Mouse (Mus musculus) kidney, postnatal 0 days (tissue): ENCODE measurements around the gene Ssh2. TPM values are rescaled to one million over a fixed set of nuclear protein-coding genes. Genes with fewer than 3 reads are reported as not detected.
A peak's percentile ranks its signal among the peaks of the same experiment; 100 is the strongest.

ENCODE experiments used
- ATAC-seq: fragments of 200-750 bp; cut with Nextera tagmentation; replicated peaks from 2 replicates; pipeline ENCODE4 v1.8.0; 2017; ENCODE audit warnings: low read depth, moderate number of reproducible peaks, moderate TSS enrichment, moderate library complexity; ENCODE audit not compliant: low FRiP score
- DNase-seq: peaks from one replicate; pipeline ENCODE4 v3.0.0-alpha.2; 2016; ENCODE audit warnings: low spot score
- H3K27ac ChIP-seq: fragments of 300-500 bp; sonication (generic); 2 replicates; pipeline ENCODE4 v1.5.1; 2014; ENCODE audit warnings: mild to moderate bottlenecking
- H3K27me3 ChIP-seq: fragments of 300-500 bp; sonication (generic); 2 replicates; pipeline ENCODE4 v1.6.1; 2014; ENCODE audit warnings: low read length, mixed read lengths; ENCODE audit not compliant: insufficient read depth
- H3K36me3 ChIP-seq: fragments of 300-500 bp; sonication (generic); 2 replicates; pipeline ENCODE4 v1.6.1; 2014; ENCODE audit warnings: low read length, mixed read lengths; ENCODE audit not compliant: insufficient read depth
- H3K4me1 ChIP-seq: fragments of 300-500 bp; sonication (generic); replicated peaks from 2 replicates; pipeline ENCODE4 v1.6.1; 2014; ENCODE audit warnings: antibody characterized with exemption, low read length, mixed read lengths; ENCODE audit not compliant: insufficient read depth
- H3K4me2 ChIP-seq: fragments of 300-500 bp; sonication (generic); 2 replicates; pipeline ENCODE4 v1.6.1; 2014; ENCODE audit warnings: mild to moderate bottlenecking, low read length, moderate library complexity, mixed read lengths
- H3K4me3 ChIP-seq: fragments of 300-500 bp; sonication (generic); replicated peaks from 2 replicates; pipeline ENCODE4 v1.5.1; 2014; ENCODE audit warnings: low read depth, low read length
- H3K9ac ChIP-seq: fragments of 300-500 bp; sonication (generic); 2 replicates; pipeline ENCODE4 v1.6.1; 2014; ENCODE audit warnings: low read depth, low read length
- H3K9me3 ChIP-seq: fragments of 300-500 bp; sonication (generic); replicated peaks from 2 replicates; pipeline ENCODE4 v1.6.1; 2016; ENCODE audit warnings: low read length, inconsistent platforms, mixed read lengths
- CTCF ChIP-seq: IDR thresholded peaks from 2 replicates; pipeline ENCODE4 v1.5.1; 2016; ENCODE audit warnings: antibody characterized with exemption, low read depth, mild to moderate bottlenecking, moderate library complexity
- WGBS: fragments of 180-500 bp; shearing (Covaris S2); extraction: QIAGEN DNeasy Blood & Tissue Kit; methylation state at CpG from one replicate; pipeline ENCODE4 v1.1.7; 2014; 5-methylcytosine and 5-hydroxymethylcytosine counted together
- polyA plus RNA-seq: library from polyadenylated mRNA; unstranded; fragments of >200 nt; fragmentation: Nextera tagmentation; extraction: Ambion mirVana; gene quantifications from 2 replicates; pipeline ENCODE4 v1.2.1, GENCODE M21; 2015

Ssh2 gene
- polyA plus RNA-seq, 1 experiment from 2014 or later = 3.9 TPM

DNA sequence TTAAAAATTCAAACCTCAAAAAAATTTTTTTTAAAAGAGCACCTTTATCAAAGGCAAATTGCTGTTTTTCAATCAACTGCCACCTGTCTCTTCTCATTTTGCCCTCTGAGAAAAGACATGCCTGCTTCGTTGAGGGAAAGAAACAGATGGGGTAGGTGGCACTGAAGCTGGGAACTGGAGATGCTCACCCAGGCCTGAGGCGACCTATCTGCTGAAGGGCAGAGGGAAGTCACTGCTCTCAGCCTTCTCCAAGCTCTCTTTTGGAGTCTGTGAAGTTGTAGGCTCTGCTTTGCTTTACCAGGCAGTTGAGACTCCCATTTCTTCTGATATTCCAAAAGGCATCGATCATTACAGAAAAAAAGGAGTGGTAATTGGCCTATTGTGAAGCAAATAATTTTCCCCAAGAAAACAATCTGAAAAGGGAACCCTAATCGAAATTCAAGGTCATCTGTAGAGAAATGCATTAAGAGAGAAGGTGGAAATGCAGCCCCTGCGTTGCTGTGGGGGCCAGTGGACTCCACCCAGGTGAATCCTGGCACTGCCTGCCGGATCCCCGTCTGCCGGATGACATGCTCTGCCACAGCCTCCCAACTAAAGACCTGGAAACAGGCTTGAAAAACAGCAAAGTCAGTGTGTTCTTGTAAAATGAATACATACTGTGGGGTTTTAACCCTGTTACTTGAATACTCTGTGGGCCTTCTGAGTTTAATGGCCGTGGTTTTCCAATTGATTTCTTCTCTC is 239.9 kb downstream of the Ssh2 start:
- Histone ChIP-seq H3K4me1 (no peaks in the 10 kb centered on the region), H3K36me3 (peaks cover 12% of the 10 kb centered on the region), H3K4me3 (no peak overlapping the region), H3K9ac (no peak overlapping the region), H3K27ac (no peak overlapping the region), H3K9me3 (no peaks in the 10 kb centered on the region), H3K4me2 (no peak overlapping the region), H3K27me3 (no peaks in the 10 kb centered on the region)
- no peak for TF ChIP-seq CTCF
- no peak for ATAC-seq
- WGBS = 87% methylated on average over 9 of the region's 9 CpGs
- no peak for DNase-seq

DNA sequence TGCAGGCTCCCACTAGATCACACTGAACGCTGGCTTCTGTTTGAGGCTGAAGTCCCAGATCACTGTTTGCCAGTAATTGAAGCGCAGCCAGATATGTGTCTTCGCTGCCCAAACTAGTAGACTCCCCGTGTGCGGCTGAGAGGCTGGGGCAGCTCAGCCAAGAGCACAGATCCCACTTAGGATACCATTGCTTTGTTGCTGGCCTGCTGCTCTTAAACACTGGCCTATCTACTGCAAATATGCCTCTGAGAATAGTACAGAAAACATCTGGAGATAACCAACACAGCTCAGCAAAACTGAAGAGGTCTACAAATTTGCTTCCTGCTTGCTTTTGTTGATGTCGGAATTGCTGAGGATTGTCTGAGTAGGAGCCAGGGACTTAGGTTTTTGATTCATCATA is 240.8 kb downstream of the Ssh2 start:
- H3K4me3 ChIP-seq = no peak overlapping the region
- peaks cover 2% of the 10 kb centered on the region; the same call in 1 of the 2 replicates for H3K4me1 ChIP-seq
- H3K36me3 ChIP-seq = peaks cover 12% of the 10 kb centered on the region
- 68% methylated on average over 6 of the region's 6 CpGs for WGBS
- DNase-seq = no peak
- ATAC-seq = no peak
- peak overlapping the region; percentile 3; the same call in 1 of the 2 replicates for H3K27ac ChIP-seq
- H3K27me3 ChIP-seq = no peaks in the 10 kb centered on the region
- TF ChIP-seq CTCF = no peak
- no peaks in the 10 kb centered on the region for H3K9me3 ChIP-seq
- no peak overlapping the region for H3K9ac ChIP-seq
- H3K4me2 ChIP-seq = no peak overlapping the region

DNA sequence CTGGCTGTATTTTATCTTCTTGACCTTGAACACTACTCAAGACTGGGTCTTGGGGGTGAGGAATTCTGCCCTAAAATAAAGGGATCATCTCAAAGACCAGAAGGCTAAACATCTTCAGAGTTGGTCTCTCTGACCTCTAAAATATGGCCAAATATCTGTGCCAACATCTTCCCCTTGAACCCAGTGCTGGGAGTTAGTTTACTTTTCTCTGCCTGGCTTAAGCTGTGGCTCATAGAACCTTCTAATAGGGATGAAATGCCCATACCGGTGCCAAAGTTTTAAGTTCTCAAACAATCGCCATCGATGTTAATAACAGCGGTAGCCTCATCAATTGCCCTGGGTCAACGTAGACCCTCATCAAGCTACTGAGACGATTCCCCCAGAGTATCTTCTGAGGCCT is 245.8 kb downstream of the Ssh2 start:
- Histone ChIP-seq H3K9ac (no peak overlapping the region), H3K27me3 (peaks cover 9% of the 10 kb centered on the region; the same call in 1 of the 2 replicates), H3K9me3 (no peaks in the 10 kb centered on the region), H3K36me3 (no peaks in the 10 kb centered on the region), H3K4me2 (peak overlapping the region; percentile 98), H3K4me1 (peaks cover 13% of the 10 kb centered on the region; the same call in 1 of the 2 replicates), H3K27ac (no peak overlapping the region), H3K4me3 (peak overlapping the region; percentile 53)
- TF ChIP-seq CTCF = no peak
- 3% methylated on average over 6 of the region's 6 CpGs for WGBS
- DNase-seq (no peak), ATAC-seq (no peak)

DNA sequence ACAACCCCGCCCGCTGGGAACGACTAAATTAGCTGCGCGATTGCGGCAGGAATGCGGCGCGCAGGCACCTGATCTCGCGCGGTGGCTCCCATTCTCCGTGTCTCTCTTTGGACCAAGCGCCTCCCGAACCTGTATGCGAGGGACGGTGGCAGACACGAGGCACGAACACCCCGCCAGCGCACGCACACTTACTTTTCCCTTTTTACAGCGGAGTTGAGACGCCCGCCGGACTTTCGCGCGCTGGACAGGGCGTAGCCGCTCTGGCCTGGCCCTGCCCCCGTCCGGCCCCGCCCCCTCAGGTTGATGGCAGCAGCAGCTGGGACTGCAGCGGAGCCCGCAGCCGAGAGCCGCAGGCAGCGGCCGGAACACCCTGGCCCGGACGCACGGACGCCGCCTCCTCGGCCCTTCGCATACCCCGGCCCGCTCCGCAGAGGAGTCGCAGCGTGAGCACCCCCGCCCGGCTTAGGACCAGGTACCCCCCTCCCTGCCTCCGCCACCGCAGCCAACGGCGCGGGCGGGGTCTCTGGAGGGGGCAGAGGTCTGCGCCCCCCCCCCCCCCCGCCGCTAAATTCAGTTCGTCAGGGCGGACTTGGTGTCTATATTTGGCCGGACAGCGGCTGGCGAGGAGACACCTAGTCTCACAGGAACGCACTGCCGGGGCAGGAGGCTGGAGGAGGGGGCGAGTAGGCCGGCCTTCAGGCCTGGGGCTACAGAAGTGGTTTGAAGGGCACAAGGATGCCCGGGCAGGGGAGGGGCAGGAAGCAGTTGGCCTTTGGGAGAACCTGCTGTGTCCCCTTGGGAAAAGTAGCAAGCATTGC is 246.4 kb downstream of the Ssh2 start, which contains the start of gene Coro6:
Coro6 (plus strand) TSS at position 129 of the 818 bp plus-strand sequence.
- peaks cover 10% of the 10 kb centered on the region; the same call in 1 of the 2 replicates for H3K27me3 ChIP-seq

DNA sequence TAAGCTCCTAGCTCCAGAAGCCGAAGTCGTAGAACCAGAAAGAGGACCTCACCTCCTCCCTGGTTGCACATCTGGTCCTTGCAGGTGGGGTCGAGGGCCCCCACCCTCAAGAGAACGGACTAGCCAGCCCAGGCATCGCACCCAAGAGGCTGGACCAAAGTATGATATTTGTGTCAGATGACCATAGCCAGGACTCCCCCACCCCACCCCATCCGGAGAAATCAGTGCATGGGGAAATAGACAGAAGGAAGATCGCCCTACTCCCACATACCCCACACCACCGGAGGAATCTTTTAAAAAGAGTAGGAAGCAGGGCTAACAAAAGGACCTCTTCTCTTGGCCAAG is 247.0 kb downstream of the Ssh2 start:
- TF ChIP-seq CTCF = no peak
- Histone ChIP-seq H3K4me1 (peaks cover 14% of the 10 kb centered on the region), H3K9me3 (no peaks in the 10 kb centered on the region), H3K4me2 (peak overlapping the region; percentile 98), H3K27me3 (peaks cover 10% of the 10 kb centered on the region; the same call in 1 of the 2 replicates), H3K36me3 (no peaks in the 10 kb centered on the region), H3K4me3 (no peak overlapping the region; the same call in 1 of the 2 replicates), H3K27ac (no peak overlapping the region), H3K9ac (0 out of 2 replicates have a peak overlapping the region, but pooled peaks have one; percentile 54)
- ATAC-seq (no peak), DNase-seq (no peak)
- WGBS = 37% methylated on average over 8 of the region's 8 CpGs

More for the DNA sequence above, 246.4 kb downstream of the Ssh2 start, which contains the start of gene Coro6:
- no peak for TF ChIP-seq CTCF
- no peaks in the 10 kb centered on the region for H3K9me3 ChIP-seq
- under 1% methylated on average over 65 of the region's 73 CpGs for WGBS
- H3K4me1 ChIP-seq = peaks cover 14% of the 10 kb centered on the region; the same call in 1 of the 2 replicates
- no peaks in the 10 kb centered on the region for H3K36me3 ChIP-seq
- peak within 1 kb of the TSS; percentile 54 for H3K9ac ChIP-seq
- peak; percentile 71 for DNase-seq
- peak within 1 kb of the TSS; percentile 53 for H3K4me3 ChIP-seq
- peak within 1 kb of the TSS; percentile 98 for H3K4me2 ChIP-seq
- H3K27ac ChIP-seq = no peak within 1 kb of the TSS
- peak; percentile 52; the same call in 1 of the 2 replicates for ATAC-seq

DNA sequence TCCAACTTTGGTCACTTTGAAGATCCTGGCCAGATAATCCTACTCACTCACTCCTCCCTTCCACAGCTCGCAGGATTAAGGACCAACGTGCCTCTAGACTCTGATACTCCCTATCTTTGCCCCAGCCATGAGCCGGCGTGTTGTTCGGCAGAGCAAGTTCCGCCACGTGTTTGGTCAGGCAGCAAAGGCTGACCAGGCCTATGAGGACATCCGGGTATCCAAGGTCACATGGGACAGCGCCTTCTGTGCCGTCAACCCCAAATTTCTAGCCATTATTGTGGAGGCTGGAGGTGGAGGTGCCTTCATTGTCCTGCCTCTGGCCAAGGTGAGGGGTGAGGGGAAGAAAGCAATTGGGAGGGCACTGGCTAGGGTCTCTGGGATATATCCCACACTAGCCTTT is 247.7 kb downstream of the Ssh2 start:
- Histone ChIP-seq H3K27ac (no peak overlapping the region), H3K9me3 (no peaks in the 10 kb centered on the region), H3K27me3 (peaks cover 12% of the 10 kb centered on the region; the same call in 1 of the 2 replicates), H3K9ac (no peak overlapping the region), H3K36me3 (no peaks in the 10 kb centered on the region), H3K4me3 (no peak overlapping the region), H3K4me1 (peaks cover 14% of the 10 kb centered on the region), H3K4me2 (no peak overlapping the region)
- TF ChIP-seq CTCF = no peak
- WGBS = 76% methylated on average over 10 of the region's 10 CpGs
- DNase-seq (no peak), ATAC-seq (no peak)
